Mouse (Mus musculus) G1E (cell line): ENCODE data around the gene Sympk. TPM values are rescaled to one million over a fixed set of nuclear protein-coding genes. Genes with fewer than 3 reads are reported as not detected.
A peak's percentile ranks its signal among the peaks of the same experiment; 100 is the strongest.

ENCODE experiments used
- ATAC-seq: 2 replicates; pipeline ENCODE4 v1.8.0; 2016; ENCODE audit warnings: mild to moderate bottlenecking; ENCODE audit not compliant: insufficient number of reproducible peaks, poor library complexity, low FRiP score, severe bottlenecking; ENCODE audit errors: extremely low read depth
- DNase-seq: peaks from one replicate; pipeline ENCODE4 v3.0.0; 2012; ENCODE audit warnings: low spot score
- H3K27me3 ChIP-seq: 2 replicates; pipeline ENCODE4 v1.6.1; 2012; ENCODE audit warnings: mild to moderate bottlenecking, low read length, inconsistent platforms; ENCODE audit not compliant: insufficient read depth
- H3K36me3 ChIP-seq: replicated peaks from 2 replicates; pipeline ENCODE3; 2012; ENCODE audit warnings: mild to moderate bottlenecking, inconsistent platforms
- H3K4me1 ChIP-seq: 2 replicates; pipeline ENCODE4 v1.6.1; 2012; ENCODE audit warnings: low read depth, low read length, inconsistent platforms, mixed read lengths; ENCODE audit not compliant: insufficient read depth
- H3K4me3 ChIP-seq: 2 replicates; pipeline ENCODE4 v1.5.1; 2012; ENCODE audit warnings: low read depth, mild to moderate bottlenecking, inconsistent platforms, low read length, moderate library complexity, mixed read lengths
- H3K9me3 ChIP-seq: replicated peaks from 2 replicates; pipeline ENCODE4 v1.6.1; 2012; ENCODE audit warnings: inconsistent platforms
- CTCF ChIP-seq: IDR thresholded peaks from 2 replicates; pipeline ENCODE4 v1.5.1; 2012; ENCODE audit warnings: low read depth, low read length, inconsistent platforms, mixed read lengths
- GATA1 ChIP-seq: IDR thresholded peaks from 2 replicates; pipeline ENCODE4 v1.6.1; 2012; ENCODE audit warnings: borderline replicate concordance, low read length, inconsistent platforms, mixed read lengths
- GATA2 ChIP-seq: IDR thresholded peaks from 2 replicates; pipeline ENCODE4 v1.6.1; 2012; ENCODE audit warnings: low read depth, low read length, inconsistent platforms, borderline replicate concordance
- POLR2AphosphoS5 ChIP-seq: IDR thresholded peaks from 2 replicates; pipeline ENCODE4 v1.6.1; 2012; ENCODE audit warnings: low read depth, low read length, inconsistent platforms; ENCODE audit not compliant: insufficient replicate concordance
- TAL1 ChIP-seq: conservative IDR thresholded peaks from 2 replicates; pipeline ENCODE4 v1.6.1; 2012; ENCODE audit warnings: low read depth, low read length, inconsistent platforms, mixed read lengths
- polyA plus RNA-seq: library from polyadenylated mRNA; stranded (reverse); fragments of >175 nt; gene quantifications from 2 replicates; pipeline ENCODE4 v1.2.3, GENCODE M21; 2012
- total RNA-seq, 2 experiments: library from RNA; stranded (forward) in 1 of 2; stranded (reverse) in 1 of 2; fragments of 200-1000 nt in 1 of 2; fragments of >200 nt in 1 of 2; fragmentation: Nextera tagmentation in 1 of 2; gene quantifications; 2 replicates each; pipeline ENCODE4 v1.2.3; 2014 to 2017

The Sympk gene
- total and polyA plus RNA-seq, 3 experiments: 48.1 to 257 (median 149) TPM

DNA sequence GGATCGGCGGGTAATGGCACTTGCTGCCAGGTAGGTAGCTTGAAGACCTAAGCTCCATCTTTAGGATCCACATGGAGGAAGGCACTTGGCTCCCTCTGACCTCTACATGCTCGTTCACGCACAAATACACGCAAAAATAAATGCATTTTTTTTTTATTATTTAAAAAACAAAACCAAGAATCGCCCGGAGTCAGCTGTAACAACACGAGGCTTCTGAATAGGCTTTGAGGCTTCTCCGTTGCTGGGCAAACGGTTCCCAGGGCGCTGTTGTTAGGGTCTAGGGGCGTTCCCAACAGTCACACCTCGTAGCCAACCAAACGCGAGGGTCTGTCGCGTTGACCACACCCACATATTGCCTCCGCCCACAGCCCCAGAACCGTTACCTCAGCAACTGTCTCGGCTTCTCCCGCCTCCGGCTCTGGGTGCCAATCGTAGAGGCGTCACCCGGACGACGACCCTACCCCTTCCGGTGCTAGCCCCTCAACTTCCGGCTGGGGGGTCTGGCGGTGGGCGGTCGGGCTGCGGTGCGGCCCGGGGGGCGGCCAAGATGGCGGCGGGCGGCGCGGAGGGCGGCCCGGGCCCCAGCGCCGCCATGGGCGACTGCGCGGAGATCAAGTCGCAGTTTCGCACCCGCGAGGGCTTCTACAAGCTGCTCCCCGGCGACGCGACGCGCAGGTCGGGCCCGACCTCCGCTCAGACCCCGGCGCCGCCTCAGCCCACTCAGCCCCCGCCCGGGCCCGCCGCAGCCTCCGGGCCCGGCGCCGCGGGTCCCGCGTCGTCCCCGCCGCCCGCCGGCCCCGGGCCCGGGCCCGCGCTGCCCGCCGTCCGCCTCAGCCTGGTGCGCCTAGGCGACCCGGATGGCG is 51.8 kb downstream of the Sympk start, which contains the start of gene Dmwd:
Gene Dmwd, plus strand, starts transcription at position 505 of the 863 bp plus-strand sequence.
- Histone ChIP-seq H3K4me3 (peak within 1 kb of the TSS; percentile 81), H3K9me3 (no peaks in the 10 kb centered on the region), H3K4me1 (peaks cover 56% of the 10 kb centered on the region), H3K36me3 (peaks cover 34% of the 10 kb centered on the region), H3K27me3 (peaks cover 2% of the 10 kb centered on the region; the same call in 1 of the 2 replicates)
- ATAC-seq (peak; percentile 94), DNase-seq (peak; percentile 87)
- no peak for TF ChIP-seq GATA2
- TF ChIP-seq GATA1: no peak
- TF ChIP-seq POLR2AphosphoS5: no peak
- TF ChIP-seq CTCF: no peak
- no peak for TF ChIP-seq TAL1

DNA sequence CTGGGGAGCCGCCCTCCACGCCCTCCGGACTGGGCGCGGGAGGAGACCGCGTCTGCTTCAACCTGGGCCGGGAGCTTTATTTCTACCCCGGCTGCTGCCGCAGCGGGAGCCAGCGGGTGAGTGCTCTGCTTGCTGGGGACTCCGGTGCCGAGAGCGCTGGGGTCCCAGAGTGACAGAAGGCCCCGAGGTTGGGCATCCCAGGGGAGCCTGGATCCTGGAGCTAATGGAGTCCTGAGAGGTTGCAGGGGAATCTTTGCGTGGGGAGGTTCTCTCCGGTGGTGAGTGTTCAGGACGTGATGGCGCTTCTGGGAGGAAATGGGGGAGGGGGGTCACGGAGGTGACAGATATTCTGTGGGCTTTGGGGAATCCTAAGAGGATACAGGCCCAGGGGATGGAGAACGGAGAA is 52.4 kb downstream of the Sympk start:
- H3K4me3 ChIP-seq: peak overlapping the region; percentile 81
- peaks cover 2% of the 10 kb centered on the region; the same call in 1 of the 2 replicates for H3K27me3 ChIP-seq
- no peak for ATAC-seq
- no peak for TF ChIP-seq GATA2
- no peaks in the 10 kb centered on the region for H3K9me3 ChIP-seq
- peaks cover 61% of the 10 kb centered on the region for H3K4me1 ChIP-seq
- peak; percentile 30 for DNase-seq
- peaks cover 40% of the 10 kb centered on the region for H3K36me3 ChIP-seq

DNA sequence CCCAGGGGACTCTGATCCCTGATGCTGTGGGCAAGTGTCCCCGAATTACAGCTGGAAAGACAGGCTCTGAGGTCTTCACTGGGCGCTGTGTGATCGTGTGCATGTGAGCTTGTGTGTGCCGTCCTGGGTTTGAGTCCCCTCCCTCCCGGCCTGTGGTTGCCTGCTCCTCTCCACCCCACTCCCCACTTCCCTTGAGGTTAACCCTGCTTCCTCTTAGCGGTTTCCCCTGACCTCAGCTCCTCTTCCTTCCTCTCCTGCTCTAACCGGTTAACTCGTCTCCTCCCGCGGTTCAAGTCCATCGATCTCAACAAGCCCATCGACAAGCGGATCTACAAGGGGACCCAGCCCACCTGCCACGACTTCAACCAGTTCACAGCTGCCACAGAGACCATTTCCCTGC is 53.6 kb downstream of the Sympk start:
- Histone ChIP-seq H3K36me3 (peaks cover 52% of the 10 kb centered on the region), H3K4me1 (peaks cover 68% of the 10 kb centered on the region), H3K27me3 (no peaks in the 10 kb centered on the region; the same call in 1 of the 2 replicates), H3K4me3 (peak overlapping the region; percentile 81), H3K9me3 (no peaks in the 10 kb centered on the region)
- ATAC-seq: peak; percentile 63
- TF ChIP-seq GATA1 (no peak), POLR2AphosphoS5 (no peak), GATA2 (no peak), CTCF (no peak)
- peak; percentile 75 for DNase-seq

- DNase-seq: no peak
- no peaks in the 10 kb centered on the region; the same call in 1 of the 2 replicates for H3K27me3 ChIP-seq
- peaks cover 62% of the 10 kb centered on the region for H3K36me3 ChIP-seq
- no peak overlapping the region; the same call in 1 of the 2 replicates for H3K4me3 ChIP-seq
- no peaks in the 10 kb centered on the region for H3K9me3 ChIP-seq
- H3K4me1 ChIP-seq: peaks cover 76% of the 10 kb centered on the region
- ATAC-seq: no peak
- TF ChIP-seq CTCF (no peak), GATA2 (no peak), POLR2AphosphoS5 (no peak), TAL1 (no peak), GATA1 (no peak)
Measured at GRCm38 (mm10) chr7:19078732-19079131, 54.6 kb downstream of the Sympk start.

- TF ChIP-seq GATA2 (no peak), CTCF (no peak)
- Histone ChIP-seq H3K4me3 (peak overlapping the region; percentile 11; the same call in 1 of the 2 replicates), H3K27me3 (no peaks in the 10 kb centered on the region; the same call in 1 of the 2 replicates), H3K4me1 (peaks cover 82% of the 10 kb centered on the region), H3K9me3 (no peaks in the 10 kb centered on the region), H3K36me3 (peaks cover 77% of the 10 kb centered on the region)
- DNase-seq (no peak), ATAC-seq (no peak)
Measured at GRCm38 (mm10) chr7:19080451-19080950, 56.3 kb downstream of the Sympk start.

DNA sequence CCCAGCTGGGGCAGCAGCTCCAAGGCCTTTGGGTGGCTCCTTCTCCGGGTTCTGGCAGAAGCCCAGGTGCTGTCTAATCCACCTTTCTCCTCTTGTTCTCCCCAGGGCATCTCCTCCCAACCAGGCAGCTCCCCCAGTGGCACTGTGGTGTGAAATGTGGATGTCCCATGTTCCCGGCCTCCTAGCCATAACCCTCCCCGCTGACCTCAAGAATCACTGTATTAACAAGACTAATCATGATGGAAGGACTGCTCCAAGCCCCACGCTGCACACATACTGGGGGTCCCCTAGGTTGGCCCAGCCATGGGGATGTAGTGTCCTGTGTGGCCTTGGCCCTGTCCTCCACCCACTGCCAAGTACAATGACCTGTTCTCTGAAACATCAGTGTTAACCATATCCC is 58.0 kb downstream of the Sympk start:
- H3K36me3 ChIP-seq: peaks cover 89% of the 10 kb centered on the region
- ATAC-seq: no peak
- no peak for TF ChIP-seq TAL1
- no peak for TF ChIP-seq POLR2AphosphoS5
- no peaks in the 10 kb centered on the region; the same call in 1 of the 2 replicates for H3K27me3 ChIP-seq
- H3K4me3 ChIP-seq: no peak overlapping the region
- peaks cover 90% of the 10 kb centered on the region for H3K4me1 ChIP-seq
- no peak for DNase-seq
- no peaks in the 10 kb centered on the region for H3K9me3 ChIP-seq
